Mouse (Mus musculus) megakaryocyte-erythroid progenitor cell, adult 5-6 weeks (primary cell): ENCODE measurements at regions not wholly inside any gene's neighbourhood (a gene's known extent, or its start where the extent isn't known, plus 50 kb on each side); places are given as distances from the start of the nearest gene placed in this dataset.
A peak's percentile ranks its signal among the peaks of the same experiment; 100 is the strongest.
"Not testable (repeated sequence)": the region's sequence is repeated elsewhere in the genome, so short reads cannot be mapped to it uniquely, and the experiment has no call there.

Experiments
- ATAC-seq: replicated peaks from 2 replicates; pipeline ENCODE4 v1.8.0; 2016; ENCODE audit warnings: mild to moderate bottlenecking, inconsistent platforms; ENCODE audit not compliant: severe bottlenecking, poor library complexity, low FRiP score, low TSS enrichment

DNA sequence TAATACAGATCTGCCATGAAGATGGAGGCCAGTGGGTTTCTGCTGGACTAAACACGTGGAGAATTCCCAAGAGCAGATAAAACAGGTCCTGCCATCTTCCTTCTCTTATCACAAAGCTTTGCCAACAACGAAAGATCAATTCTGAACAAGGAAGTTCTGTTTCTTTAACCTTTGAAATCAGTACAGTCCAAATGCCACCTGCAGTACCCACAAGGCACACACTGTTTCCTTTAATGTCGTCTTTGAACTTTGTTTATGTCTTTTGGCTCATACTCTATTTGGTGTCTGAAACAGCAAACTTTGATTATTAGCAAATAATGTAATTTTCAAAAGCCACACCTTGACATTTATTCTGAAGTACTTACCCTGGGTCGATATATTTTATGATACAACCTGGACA is 536.5 kb downstream of the Bckdhb start:
- no peak for ATAC-seq

- ATAC-seq = peak; percentile 96
Observed at GRCm38 (mm10) chr9:84466741-84467140, 541.8 kb downstream of the Bckdhb start.

GRCm38 (mm10) chr9:84472696-84473095 is 547.8 kb downstream of the Bckdhb start:
- no peak for ATAC-seq

GRCm38 (mm10) chr9:84475906-84476305 is 551.0 kb downstream of the Bckdhb start:
- no peak for ATAC-seq

DNA sequence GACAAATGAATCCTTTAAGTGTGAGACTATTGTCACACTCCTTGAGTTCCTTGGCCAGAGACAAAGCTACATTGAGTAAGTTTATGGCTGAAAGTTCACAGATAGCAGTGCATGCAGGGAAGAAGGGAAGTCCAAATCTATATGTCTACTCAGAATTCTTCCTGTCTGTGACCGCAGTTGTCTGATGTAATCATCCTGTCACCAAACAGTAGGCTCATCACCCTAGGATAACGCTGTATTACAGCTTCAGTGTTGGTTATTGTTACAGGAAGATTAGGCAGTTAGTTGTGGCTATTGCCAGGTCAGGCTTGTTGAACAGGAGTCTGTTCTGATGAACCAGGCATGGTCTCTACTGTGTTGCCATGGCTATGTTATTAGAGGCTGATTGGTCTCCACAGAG is 574.6 kb downstream of the Bckdhb start:
- ATAC-seq = no peak

- ATAC-seq = not testable (repeated sequence)
Observed at GRCm38 (mm10) chr9:84502981-84503380, 578.0 kb downstream of the Bckdhb start.

DNA sequence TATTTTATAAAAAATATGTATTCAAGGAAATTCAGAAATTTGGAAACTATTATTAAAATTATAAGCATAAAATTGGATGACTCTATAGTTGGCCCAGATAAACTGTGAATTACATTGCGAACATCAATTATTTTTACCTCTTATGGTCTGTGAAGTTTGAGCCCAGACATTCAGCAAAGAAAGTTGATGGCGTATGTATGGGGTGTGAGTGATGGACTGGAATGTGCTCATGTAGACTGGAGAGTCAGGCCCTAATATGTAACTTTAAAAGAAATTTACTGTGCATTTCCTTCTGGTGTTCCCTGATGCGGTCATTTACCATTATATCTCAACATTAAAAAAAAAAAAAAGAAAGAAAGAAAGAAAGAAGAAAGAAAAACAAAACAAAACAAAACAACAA is 592.1 kb downstream of the Bckdhb start:
- ATAC-seq = no peak

- no peak for ATAC-seq
Observed at GRCm38 (mm10) chr9:84545431-84545830, 620.5 kb downstream of the Bckdhb start.

GRCm38 (mm10) chr9:84548012-84548660 is 623.2 kb downstream of the Bckdhb start:
- no peak for ATAC-seq

DNA sequence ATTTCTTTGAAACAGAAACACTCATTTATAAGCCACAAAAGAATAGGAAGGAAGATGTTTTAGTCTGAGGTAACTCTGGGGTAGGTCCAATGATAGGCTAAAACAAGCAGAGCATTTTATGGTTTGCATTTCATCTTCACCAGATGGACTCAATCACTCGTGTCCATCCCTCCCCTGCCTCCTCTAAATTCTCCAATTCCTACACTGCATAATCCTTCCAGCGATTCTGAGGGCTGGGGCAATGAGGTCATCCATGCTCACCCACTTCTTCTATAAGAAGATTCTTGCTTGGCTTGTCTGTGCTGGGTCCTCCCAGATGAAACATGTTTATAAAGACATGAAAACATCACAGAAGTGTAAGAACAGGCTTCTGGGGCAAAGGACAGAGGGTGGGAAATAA is 630.3 kb downstream of the Bckdhb start:
- ATAC-seq = no peak

- no peak for ATAC-seq
Observed at GRCm38 (mm10) chr9:84556261-84556844, 631.4 kb downstream of the Bckdhb start.

DNA sequence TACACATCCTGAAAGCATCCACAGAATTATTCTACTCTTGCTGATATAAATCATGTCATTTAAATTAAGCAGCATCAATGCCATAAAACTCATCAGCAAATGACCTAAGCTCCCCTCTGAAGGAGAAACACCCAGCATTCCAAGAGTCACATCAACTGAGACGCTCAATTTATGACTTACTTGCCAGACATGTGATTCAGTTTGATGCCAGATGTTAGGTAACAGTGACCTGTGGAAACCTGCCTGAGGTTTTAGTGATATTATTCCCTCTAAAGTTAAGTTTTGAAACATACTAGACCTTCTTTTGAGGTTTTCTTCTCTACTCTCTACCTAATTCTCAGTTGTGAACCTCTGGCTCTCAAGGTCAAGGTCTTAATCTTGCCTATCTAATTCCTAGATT is 633.4 kb downstream of the Bckdhb start:
- no peak for ATAC-seq

DNA sequence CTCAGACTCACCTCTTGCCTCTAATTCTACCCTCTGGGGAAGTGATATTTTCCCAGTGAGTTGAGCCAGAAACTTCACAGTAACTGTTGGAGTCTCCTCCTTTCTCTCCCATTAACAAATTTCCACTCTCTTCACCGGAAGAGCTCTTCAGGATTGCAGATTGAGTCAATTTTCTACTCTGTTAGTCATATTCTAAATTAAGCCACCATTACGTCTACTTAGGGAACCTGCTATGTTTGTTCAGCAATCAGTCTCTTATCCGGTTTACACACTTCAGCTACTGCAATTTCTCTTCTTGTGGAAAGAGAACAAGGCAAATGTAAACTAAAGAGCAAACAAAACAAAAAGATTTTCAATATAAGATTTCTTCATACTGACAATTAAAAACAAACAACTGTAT is 644.6 kb downstream of the Bckdhb start:
- ATAC-seq = no peak

GRCm38 (mm10) chr9:84577781-84578180 is 652.8 kb downstream of the Bckdhb start:
- no peak for ATAC-seq

DNA sequence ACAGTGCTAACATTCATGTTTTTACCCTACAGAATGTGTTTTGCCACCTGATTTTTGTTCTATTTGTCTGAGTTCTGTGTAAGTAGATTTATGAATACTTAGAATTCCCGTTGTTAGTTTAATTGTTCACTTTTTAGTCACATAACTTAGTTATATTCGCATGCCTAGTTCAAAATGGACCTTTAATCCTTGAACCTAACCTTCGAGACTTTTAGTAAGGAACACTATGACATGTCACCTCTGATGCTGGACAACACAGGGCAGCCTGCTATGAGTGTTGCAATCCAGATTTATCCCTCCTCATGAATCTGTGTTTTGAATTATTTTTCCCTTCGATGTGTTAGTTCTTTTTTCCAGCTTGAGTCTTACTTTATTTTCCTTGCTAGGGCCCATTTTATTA is 662.8 kb downstream of the Bckdhb start:
- no peak for ATAC-seq

GRCm38 (mm10) chr9:84594724-84595123 is 669.8 kb downstream of the Bckdhb start:
- no peak for ATAC-seq
